ENCODE assay signal across 10 mouse cellular contexts in the genomic region with DNA sequence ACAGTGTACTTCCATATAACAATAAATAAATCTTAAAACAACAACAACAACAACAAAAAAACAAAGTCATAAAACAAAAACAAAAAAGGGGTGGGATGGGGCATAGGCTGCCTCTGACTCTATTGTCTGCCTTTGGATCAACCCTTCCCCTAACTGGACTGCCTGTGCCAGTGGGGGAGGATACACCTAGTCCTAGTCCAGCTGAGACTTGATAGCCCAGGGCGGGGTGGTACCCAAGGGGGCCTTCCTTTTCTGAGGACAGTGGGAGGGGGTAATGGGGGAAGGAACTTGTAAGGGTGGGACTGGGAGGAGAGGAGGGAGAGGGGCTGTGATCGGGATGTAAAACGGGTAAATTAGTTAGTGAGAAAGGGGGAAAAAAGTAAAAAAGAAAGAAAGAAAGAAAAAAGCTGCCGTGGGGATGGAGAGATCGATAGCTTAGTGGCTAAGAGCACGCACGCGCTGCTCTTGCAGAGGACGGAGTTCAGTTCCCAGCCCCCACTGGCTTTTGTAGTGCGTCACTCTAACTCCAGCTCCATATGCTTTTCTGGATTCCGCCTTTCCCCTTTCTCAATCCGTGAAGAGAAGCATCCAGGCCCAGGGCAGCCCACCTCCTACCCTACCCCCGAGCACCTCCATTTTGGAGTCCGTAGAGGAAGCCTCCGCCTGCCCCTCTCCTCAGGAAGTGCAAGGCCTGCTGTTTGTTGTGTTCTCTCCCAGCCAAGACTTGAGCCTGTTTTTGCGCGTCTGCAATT.
DNase-seq lines count a peak whose midpoint lies in the region; ATAC-seq and TF ChIP-seq lines count a peak whose summit lies in the region.
"Had no signal": no experiment of that assay in that cellular context is flagged by ENCODE, and none has a peak within 500 bp of the region (broad histone marks: within the 10 kb centered on the region; RNA-seq: fewer than 3 reads in every experiment).

No protein-coding gene starts in this region.

- 25% methylated on average over 17 of the region's 17 CpGs for WGBS in hindbrain, embryonic 10.5 days
- WGBS in liver, embryonic 13.5 days (ENCODE audit: insufficient replicate concordance), result 31% methylated on average over 17 of the region's 17 CpGs
- WGBS in thymus, adult 2 months, result 88% methylated on average over 17 of the region's 17 CpGs

- no peak for TF ChIP-seq POLR2A in thymus, adult 2 months (IDR thresholded peaks at IDR 0.05; ENCODE audit: control insufficient read depth, extremely low read depth, insufficient read depth, low read length, poor library complexity)

- 0 out of 2 replicates have a peak, but pooled peaks have one; percentile 21 for ATAC-seq in liver, embryonic 13.5 days (ENCODE audit: low read depth)
- ATAC-seq in megakaryocyte, adult 5-6 weeks (ENCODE audit: poor library complexity, severe bottlenecking), result no peak

- no peaks in the 10 kb centered on the region for H3K9me3 ChIP-seq in hindbrain, embryonic 10.5 days
- no peaks in the 10 kb centered on the region for H3K9me3 ChIP-seq in liver, embryonic 13.5 days (replicated peaks)
- H3K9me3 ChIP-seq: megakaryocyte, embryonic 14.5 days had no signal

- H3K4me2 ChIP-seq in liver, embryonic 13.5 days, result peak overlapping the region; percentile 32; the same call in 1 of the 2 replicates

- H3K9ac ChIP-seq in liver, embryonic 13.5 days, result no peak overlapping the region

- TF ChIP-seq CTCF in thymus, adult 2 months (IDR thresholded peaks at IDR 0.05; ENCODE audit: borderline replicate concordance, control insufficient read depth, extremely low read depth, insufficient read depth, low read length, poor library complexity), result no peak

- H3K36me3 ChIP-seq in hindbrain, embryonic 10.5 days, result no peaks in the 10 kb centered on the region
- no peaks in the 10 kb centered on the region for H3K36me3 ChIP-seq in liver, embryonic 13.5 days
- no peaks in the 10 kb centered on the region for H3K36me3 ChIP-seq in thymus, adult 2 months (ENCODE audit: control insufficient read depth, insufficient read depth, low read length)

- H3K4me3 ChIP-seq in hindbrain, embryonic 10.5 days, result peak overlapping the region; percentile 36
- no peak overlapping the region for H3K4me3 ChIP-seq in liver, embryonic 13.5 days (replicated peaks)
- H3K4me3 ChIP-seq in thymus, adult 2 months (ENCODE audit: control insufficient read depth, insufficient read depth, low read length), result no peak overlapping the region
- H3K4me3 ChIP-seq: megakaryocyte, embryonic 14.5 days had no signal

- peaks cover 6% of the 10 kb centered on the region; the same call in 1 of the 2 replicates for H3K27me3 ChIP-seq in hindbrain, embryonic 10.5 days (ENCODE audit: insufficient read depth, poor library complexity, severe bottlenecking)
- no peaks in the 10 kb centered on the region for H3K27me3 ChIP-seq in liver, embryonic 13.5 days
- H3K27me3 ChIP-seq in thymus, adult 2 months (ENCODE audit: control insufficient read depth, insufficient read depth, low read length), result no peaks in the 10 kb centered on the region

- peak overlapping the region; percentile 82 for H3K27ac ChIP-seq in hindbrain, embryonic 10.5 days
- H3K27ac ChIP-seq in liver, embryonic 13.5 days, result peak overlapping the region; percentile 55
- H3K27ac ChIP-seq in thymus, adult 2 months (ENCODE audit: control insufficient read depth, insufficient read depth, low read length), result no peak overlapping the region

- DNase-seq in retina, postnatal 1 day, result peak; percentile 10
- no peak for DNase-seq in retina, embryonic 14.5 days (ENCODE audit: low spot score)
- DNase-seq in hindbrain, embryonic 10.5 days (ENCODE audit: low spot score), result peak; percentile 37
- DNase-seq in liver, embryonic 13.5 days, result no peak
- DNase-seq in thymus, adult 2 months, result no peak
- no peak for DNase-seq in thymus, adult 18-20 months
- no peak for DNase-seq in spleen, postnatal 10 days (ENCODE audit: low spot score in 2 of 2)
- DNase-seq: cerebellum, postnatal 14 days had no signal

- peaks cover 33% of the 10 kb centered on the region for H3K4me1 ChIP-seq in hindbrain, embryonic 10.5 days (replicated peaks)
- peaks cover 31% of the 10 kb centered on the region for H3K4me1 ChIP-seq in liver, embryonic 13.5 days (replicated peaks)
- H3K4me1 ChIP-seq in thymus, adult 2 months (replicated peaks; ENCODE audit: control insufficient read depth, insufficient read depth, low read length), result no peaks in the 10 kb centered on the region
- H3K4me1 ChIP-seq: megakaryocyte, embryonic 14.5 days had no signal

Comparison
In these comparisons a context has a peak if more than half of its experiments do, and no peak if none do; other contexts are left out.
1. DNase-seq: peak in retina, postnatal 1 day (single experiment) and hindbrain, embryonic 10.5 days (single experiment); none in retina, embryonic 14.5 days (single experiment), liver, embryonic 13.5 days (single experiment), thymus, adult 2 months (single experiment), thymus, adult 18-20 months (0 of 2) and spleen, postnatal 10 days (0 of 2).